Mouse (Mus musculus) urinary bladder, postnatal 14 days (tissue): ENCODE measurements around the gene 4833439L19Rik.
A peak's percentile ranks its signal among the peaks of the same experiment; 100 is the strongest.

Experiments used
- DNase-seq: peaks from one replicate; pipeline ENCODE4 v3.0.0; 2021; ENCODE audit warnings: low spot score

Gene 4833439L19Rik

DNA sequence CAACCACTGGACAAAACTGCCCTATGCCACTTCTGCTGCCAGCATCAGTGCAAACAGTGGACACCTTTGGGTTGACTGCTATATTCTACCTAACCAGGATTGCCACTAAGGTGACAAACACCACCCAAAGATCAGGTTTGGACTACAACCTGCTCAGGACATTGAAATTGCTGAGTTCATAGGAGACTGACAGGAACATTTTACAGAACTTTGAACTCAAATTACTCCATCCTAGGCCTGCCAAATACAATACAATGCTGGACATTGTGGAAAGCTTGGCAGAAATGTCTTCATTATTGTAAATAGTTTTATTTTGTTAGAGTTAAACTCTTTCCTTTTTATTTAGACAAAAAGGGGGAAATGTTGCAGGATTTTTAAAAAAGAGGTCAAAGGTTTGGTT lies 44.1 kb downstream of the 4833439L19Rik start:
- no peak for DNase-seq

DNA sequence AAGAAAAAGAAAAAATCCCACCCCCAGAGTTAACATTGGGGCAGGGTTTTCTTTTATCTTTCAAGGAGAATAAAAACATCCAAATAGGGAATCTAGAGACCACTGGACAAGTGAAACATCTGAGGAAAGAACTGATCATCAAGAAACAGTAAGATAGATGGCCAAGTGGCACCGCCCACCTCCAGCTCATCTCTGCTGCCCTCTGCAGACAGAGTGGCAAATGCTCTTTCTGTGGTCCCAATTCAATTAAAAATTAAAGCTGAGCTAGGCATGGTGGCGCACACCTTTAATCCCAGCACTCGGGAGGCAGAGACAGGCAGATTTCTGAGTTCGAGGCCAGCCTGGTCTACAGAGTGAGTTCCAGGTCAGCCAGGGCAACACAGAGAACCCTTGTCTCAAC lies 45.0 kb downstream of the 4833439L19Rik start:
- no peak for DNase-seq

GRCm38 (mm10) chr13:54505920-54506319 lies 59.3 kb downstream of the 4833439L19Rik start:
- DNase-seq: no peak

- DNase-seq: no peak
These were observed 60.5 kb downstream of the 4833439L19Rik start for GRCm38 (mm10) chr13:54504611-54505260.

- DNase-seq: peak; percentile 73
These were observed 61.4 kb downstream of the 4833439L19Rik start, which contains the start of gene Simc1 for GRCm38 (mm10) chr13:54503604-54504521. TSS of gene Simc1 (plus strand) at chr13:54503779.

GRCm38 (mm10) chr13:54503278-54503603 lies 62.0 kb downstream of the 4833439L19Rik start:
- DNase-seq: no peak

- no peak for DNase-seq
These were observed 63.1 kb downstream of the 4833439L19Rik start for GRCm38 (mm10) chr13:54501957-54502690.

DNA sequence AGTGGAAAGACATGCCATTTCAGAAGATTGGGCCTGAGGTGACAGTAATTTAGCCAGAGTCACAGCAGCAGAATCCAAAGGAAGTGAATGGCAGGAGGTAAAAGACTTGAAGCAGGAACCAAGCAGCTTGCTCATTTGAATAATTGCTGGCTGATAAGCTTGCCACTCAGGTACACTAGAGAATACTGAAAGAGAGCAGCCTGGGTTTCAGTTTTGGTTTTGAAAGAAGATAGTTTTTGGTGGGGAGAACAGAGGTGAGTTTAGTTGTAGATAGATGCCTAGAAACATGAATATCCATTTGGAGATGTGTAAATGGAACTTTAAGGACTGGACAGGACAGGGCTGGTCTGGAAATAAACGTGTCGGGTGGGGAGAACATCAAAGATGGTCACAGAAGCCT lies 63.9 kb downstream of the 4833439L19Rik start:
- DNase-seq: no peak
